Mouse (Mus musculus) monocyte, adult 5-6 weeks (primary cell): ENCODE measurements around the gene Erc1. TPM values are rescaled to one million over a fixed set of nuclear protein-coding genes. Genes with fewer than 3 reads are reported as not detected.
"Not testable (repeated sequence)": the region's sequence is repeated elsewhere in the genome, so short reads cannot be mapped to it uniquely, and the experiment has no call there.

Source experiments
- ATAC-seq: fragments of 153-309, 156-312 bp; replicated peaks from 2 replicates; pipeline ENCODE4 v1.8.0; 2017; ENCODE audit warnings: mild to moderate bottlenecking; ENCODE audit not compliant: low TSS enrichment, insufficient number of reproducible peaks, severe bottlenecking, poor library complexity, low FRiP score
- total RNA-seq: library from RNA; stranded (forward); fragments of 200-1000, 200-491, 200-594 nt; gene quantifications from 3 replicates; pipeline ENCODE4 v1.2.3, GENCODE M21; 2017

Erc1 gene
- total RNA-seq, 1 experiment from 2014 or later: 6.7 TPM

DNA sequence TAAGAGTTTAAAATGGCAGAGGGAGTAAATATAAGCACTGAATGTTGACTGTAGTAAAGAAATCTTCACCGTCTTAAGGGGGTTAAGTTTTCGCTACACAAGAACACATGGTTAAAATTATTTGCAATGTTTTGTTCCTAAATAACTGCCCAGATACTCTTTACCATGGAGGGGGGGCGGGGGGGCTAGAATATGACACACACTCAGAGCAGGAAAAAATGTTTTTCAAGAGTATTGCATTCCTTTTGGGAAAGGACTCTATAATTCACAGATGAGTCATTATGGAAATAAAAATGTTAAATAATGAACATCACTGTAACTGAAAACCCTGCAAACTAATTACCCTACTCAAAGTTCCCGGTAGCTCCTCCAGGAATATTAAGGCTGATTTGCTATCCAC is 32.5 kb downstream of the Erc1 start:
- ATAC-seq: no peak

DNA sequence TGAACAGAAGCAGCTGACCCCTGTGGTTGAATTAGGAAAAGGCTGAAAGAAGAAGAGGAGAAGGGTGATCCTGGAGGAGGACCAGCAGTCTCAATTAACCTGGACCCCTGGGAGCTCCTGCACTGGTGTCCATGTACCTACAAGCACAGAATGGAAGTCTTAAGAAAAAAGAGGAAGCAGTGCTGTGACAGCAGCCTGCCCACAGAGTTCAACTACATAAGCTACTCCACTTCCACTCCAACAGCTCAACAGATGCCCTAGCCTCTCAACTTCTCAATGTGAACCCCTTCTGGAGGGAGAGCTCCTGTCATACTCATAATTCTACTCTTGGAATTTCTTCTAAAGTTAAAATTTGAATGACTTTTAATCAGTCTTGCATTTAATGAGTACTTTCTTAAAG is 34.9 kb downstream of the Erc1 start:
- ATAC-seq: not testable (repeated sequence)

DNA sequence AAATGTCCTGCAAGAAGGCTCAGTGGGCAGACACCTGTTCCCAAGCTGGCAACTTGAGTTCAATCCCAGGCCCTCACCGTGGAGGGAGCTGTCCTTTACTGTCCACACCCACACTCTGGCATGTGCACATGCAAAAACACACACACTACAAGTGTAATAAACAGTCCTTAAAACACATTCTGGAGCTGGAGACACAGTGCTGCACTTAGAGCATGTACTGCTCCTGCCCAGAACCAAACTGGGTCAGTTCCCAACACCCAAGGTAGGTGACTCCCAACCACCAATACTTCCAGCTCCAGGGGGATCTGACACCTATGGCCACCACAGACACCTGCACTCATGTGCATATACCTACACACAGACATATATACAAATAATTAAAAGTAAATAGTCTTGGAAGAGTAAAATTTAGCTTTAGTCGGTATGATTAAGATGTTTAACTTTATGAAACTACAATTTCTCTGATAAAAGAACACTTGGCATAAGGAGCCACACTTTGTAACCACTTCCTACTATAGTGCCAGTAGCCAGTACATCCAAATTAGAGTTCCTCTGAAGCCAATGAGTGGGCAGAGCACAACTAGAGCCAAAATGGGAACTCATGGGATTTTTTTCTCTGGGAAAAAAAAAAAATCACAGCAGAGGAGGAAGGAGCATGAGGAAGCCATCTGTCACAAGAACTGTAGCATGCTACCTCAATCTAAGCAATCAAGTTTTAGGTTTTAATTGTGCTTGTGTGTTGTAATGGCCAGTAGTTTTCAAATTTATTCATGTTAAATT is 39.1 kb downstream of the Erc1 start:
- ATAC-seq: no peak

DNA sequence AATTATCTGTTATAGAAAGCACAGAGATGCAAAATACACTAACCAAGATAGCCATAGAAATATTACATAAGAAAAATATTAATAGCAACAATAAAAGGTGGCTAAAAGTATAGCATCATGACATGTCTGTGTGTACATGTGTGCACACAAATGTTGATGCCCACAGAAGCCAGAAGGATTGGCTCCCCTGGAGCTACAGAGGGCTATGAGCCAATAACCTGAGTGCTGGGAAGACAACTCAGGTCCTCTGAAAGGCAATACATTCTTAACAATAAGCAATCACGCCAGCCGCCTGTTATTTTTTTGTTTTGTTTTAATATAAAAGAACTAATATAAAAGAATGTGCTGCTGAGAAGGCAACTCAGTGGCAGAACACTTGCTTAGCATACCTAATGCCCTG is 44.7 kb downstream of the Erc1 start:
- no peak for ATAC-seq

DNA sequence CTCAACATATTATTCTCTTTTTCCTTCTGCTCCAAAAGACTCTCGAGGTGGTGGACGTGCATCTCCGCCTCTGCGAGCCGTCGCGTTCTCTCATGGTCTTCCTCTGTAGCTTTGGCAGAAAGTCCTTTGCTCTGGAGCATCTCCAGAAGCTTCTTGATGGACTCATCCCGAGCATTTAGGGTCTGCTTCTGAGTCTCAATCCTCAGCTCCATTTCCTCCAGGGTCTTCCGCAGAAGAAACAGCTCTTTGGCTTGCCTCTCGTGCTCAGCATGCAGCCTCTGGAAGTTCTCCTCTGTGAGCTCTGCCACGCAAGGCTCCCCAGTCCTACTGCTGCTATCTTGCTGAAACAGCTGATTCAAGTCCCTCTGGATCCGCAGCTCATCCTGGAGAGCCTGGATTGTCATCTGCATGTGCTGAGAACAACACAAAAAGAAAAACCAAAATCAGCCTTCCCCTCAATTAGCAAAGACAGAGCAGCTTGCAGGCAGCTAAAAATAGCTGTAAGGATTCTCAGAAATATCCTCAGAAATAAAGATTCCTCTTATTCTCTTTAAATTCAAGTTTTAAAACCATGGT is 51.0 kb downstream of the Erc1 start:
- ATAC-seq: no peak

DNA sequence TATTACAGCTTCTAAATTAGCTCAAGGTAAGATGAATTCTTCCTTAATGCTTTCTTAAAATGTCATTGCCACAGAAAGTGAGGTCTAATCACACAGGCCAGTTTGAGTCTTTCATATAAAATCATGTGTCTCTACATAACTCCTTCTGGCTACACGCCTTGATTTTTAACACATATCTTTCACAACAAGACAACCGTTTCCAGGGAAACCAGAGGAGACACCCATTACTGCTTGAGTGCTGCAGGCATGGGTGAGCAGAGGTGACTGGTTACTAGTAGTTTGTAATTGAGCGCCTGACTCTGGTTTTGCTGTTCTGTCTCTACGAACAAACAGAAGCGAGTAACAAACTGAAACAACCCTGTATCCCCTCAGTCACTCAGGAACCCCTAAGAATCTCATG is 51.7 kb downstream of the Erc1 start:
- no peak for ATAC-seq

DNA sequence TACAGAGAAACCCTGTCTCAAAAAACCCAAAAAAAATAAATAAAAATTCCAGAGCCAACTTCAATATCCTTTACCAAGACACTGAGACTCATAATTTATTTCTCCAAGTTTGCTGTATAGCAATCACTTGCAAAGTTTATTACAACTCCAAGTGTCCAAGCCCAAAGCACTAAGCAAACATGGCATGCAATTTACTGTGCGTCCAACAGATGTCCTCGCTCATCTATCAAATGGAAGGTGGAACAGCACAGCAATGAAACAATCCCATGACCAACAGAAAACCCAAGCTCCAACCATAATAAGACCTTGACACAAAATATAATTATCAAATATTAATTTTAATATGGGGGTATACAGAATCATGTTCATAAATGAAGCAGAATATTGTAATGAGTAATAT is 55.4 kb downstream of the Erc1 start:
- ATAC-seq: no peak

DNA sequence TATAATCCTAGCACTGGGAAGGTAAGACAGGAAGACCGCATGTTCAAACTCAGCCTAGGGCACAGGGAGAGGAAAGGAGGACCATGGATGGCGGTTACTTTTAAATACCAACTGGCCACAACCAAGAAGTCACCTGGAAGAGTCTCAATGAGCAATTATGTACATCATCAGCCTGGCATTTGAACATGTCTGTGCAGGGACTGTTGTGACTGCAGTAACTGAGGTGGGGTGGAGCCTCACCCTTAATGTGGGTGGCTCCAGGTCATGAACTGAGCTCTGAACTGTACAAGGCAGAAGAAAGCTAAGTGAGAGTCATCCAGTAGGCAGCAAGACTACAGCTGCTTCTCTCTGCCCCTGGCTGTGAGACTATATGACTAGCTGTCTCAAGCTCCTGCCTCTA is 65.6 kb downstream of the Erc1 start:
- ATAC-seq: no peak

DNA sequence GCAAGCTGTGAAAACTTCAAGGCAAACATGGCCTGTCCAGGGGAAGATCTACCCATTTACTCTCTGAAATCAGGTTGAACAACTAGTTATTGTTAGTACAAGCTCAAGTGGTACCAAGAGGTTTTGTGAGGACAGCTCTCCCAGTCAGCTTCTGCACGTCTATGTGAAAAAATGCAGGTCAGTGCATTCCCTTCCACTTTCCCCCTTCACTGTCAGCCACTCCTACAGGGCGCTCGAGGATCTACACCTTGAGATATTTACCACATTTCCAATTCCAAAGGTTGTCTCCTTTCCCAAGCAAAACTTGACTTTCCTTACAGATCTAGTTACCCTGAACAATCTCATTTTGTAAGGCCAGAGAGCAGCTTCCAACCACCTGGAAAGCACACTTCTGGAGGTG is 66.9 kb downstream of the Erc1 start:
- no peak for ATAC-seq

DNA sequence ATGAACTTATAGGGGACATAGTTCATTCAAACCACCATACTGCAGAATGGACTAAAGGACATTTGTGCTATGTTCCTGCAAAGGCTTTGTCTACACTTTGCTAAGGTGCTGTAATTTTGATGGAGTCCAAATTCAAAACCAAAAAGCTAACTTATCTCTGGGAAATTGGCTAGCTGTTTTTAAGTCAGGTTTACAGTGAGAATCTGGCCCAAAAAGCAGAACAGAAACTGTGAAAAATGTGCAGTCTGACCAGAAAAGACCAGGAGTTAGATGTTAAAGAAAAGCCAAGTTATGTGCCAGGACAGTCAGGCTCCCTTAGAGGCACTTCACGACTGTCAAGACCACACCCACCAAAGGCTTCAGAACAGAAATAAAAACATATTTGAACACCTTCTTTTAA is 79.2 kb downstream of the Erc1 start:
- ATAC-seq: no peak

DNA sequence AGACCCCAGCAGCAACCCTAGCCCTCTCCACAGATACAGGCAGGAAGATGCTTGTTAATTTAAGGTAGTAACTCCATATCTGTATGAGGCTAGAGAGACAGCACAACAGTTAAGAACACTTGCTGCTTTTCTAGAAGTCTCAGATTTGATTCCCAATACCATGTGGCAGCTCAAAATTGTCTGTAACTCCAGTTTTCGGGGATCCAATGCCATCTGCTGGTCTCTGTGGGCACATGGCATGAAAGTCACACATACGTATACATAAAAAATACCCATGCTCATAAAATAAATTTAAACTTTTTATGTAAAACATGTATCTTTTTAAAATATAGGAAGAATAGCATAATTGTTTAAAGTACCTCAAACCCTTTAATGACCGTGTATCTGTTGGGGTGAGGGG is 83.6 kb downstream of the Erc1 start:
- ATAC-seq: no peak

DNA sequence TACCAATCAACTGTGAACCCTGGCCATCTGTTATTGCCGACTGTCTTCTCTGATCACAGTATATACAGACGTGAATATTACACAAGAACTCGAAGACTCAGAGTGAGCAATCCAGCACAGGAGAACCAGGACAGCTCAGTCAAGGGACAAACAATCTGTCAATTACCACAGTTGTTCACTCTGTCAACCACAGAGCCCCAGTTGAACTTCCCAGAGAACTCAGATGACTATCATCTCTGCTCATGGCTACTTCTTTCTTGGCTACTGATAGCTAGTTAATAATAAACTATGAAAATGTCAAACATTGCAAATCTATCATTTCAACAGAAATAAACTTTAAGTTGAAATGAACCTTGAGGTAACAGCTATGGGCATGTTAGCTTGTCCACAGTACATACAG is 88.1 kb downstream of the Erc1 start:
- no peak for ATAC-seq

DNA sequence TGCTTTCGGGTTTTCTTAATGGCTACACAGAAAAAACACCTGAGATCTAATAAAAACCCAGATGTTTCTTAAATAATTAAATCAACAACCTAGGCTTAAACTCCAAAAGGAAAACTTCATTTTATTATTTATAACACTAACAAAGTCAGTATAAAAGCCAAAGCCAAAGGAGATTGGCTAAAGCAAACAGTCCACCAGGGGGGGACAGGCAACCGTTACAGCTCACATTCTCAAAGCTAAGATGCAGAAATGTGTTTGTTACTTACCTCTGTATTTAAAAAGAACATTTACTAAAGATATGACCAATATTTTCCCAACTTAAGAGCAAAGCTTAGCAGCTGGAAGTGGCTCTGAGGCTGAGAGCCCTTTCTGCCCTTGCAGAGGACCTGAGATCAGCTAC is 89.5 kb downstream of the Erc1 start:
- no peak for ATAC-seq

DNA sequence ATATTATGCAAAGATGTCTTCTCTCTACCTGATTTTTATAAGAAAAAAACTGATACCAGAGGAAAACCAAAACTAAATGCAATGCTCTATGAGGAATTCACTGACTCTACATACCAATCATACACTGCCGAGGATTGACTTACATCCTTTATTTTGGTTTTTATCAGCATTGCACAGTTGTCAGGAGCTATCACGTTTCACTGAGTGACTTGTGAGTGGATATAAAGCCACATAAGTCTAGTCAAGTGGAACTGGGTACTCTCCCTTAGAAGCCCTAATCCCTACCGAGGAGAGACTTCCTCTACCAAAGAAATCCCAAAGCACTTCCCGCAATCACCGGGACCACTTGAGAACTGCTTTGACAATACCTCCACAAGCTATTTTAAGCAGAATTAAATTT is 90.2 kb downstream of the Erc1 start:
- no peak for ATAC-seq

DNA sequence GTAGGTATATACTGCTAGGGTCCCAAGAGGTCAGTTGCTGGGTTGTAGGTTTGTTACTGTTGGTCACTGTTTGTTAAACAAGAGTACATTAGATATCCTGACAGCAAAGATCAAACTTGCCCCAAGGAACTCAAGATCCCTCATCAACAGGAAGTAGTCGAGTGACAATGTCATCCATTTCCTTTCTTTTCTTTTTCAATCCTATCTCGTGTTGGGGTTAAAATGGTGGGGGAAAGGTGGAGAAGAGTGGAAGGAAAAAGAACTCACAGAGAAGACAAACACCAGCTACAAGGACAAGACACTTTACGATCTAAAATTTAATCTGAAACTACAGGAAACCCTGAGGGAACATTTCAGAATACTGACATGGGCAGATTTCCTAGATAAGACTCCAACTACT is 92.1 kb downstream of the Erc1 start:
- no peak for ATAC-seq

DNA sequence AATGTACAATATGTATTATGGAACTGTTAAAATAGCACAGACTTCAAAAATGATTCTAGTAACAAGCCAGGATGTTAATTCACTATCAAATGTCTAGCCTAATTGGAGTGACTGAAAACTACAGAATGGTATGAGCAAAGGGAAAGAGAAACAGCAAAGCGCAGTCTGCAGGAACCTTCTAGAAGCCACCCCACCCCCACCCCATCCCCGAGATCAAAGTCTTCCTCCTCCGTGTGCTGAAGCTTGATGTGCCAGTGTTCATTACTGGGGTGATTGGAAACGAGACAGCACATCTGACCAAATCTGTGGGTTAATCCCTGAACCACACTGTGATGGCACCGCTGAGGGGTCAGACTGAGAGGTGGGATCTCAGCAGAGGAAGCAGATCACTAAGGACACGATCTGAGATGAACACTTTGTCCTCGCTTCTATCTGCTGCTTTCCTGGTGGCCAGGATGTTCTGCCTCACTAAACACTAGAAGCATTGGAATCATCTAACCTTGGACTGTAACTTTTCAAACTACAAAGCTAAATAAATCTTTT is 98.8 kb downstream of the Erc1 start:
- ATAC-seq: no peak

DNA sequence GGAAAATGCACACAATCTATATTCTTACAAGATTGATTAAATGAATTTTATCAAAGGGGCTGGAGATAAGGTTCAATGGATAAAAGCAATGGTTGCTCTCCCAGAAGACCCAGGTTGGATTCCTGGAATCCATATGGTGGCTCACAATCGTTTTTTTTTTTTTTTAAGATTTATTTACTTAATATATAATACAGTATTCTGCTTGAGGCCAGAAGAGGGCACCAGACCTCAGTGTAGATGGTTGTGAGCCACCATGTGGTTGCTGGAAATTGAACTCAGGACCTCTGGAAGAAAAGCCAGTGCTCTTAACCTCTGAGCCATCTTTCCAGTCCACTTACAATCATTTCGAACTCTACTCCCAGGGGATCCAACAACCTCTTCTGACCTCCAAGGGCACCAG is 106.1 kb downstream of the Erc1 start:
- ATAC-seq: no peak

DNA sequence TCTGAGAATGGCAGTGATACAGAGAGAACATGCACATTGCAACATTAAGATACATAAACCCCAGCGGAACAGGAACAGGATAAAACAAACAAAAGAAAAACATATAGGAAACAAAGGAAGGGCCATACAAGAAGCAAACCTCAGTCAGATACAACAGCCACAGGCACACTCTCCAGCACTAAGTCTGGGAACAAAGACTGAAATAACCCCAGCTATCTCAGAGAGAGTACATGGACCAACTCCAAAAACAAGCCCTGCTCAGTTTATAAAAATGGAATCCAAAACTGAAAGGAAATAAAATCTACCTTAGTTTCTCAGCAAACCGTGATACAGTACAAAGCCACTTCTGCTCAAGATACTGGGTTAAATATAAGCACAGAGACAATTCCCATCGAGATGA is 107.4 kb downstream of the Erc1 start:
- no peak for ATAC-seq

DNA sequence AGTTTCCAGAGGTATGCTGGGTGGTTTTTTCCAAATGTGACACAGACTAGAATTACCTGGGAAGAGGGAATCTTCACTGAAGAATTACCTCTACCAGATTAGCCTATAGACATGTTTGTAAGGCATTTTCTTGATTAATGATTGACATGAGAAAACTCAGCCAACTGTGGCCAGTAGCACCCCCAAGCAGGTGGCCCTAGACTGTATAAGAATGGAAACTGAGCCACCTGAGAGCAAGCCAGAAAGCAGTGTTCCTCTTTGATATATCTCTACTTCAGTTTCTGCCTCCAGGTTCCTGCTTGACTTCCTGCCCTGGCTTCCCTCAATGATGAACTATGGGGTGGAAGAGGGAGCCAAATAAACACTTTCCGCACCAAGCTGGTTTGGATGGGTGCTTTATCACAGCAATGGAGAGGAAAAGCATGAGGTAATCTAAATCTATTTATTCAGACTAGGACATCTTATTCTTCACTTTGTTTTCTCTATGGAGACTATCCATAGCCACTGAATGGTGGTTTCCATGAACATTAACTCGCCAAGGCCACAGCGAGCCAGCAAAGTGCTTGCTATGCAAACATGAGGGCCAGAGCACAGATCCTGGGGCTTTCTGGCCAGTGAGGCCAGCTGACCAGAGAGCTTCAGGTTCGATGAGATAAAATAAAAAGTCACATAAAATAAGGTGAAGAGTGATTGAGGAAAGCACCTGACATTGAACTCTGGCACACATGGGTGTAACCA is 109.2 kb downstream of the Erc1 start:
- no peak for ATAC-seq

DNA sequence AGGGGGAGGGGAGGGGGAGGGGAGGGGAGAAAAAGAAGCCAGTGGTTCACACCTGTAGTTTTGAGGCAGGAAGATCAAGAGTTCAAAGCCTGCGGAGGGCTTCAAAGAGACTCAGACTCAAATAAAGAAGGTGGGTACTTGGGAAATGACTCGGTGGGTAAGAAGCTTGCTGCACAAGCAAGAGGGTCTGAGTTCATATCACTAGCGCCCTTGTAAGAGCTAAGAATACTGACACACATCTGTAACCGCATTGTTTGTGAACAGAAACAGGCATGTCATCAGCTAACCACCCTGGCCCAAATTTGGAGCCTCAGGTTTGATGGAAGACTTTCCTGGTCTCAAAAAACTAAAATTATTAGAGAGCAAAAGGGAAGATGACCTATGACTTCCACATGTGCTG is 110.3 kb downstream of the Erc1 start:
- ATAC-seq: no peak
